Comparison of ENCODE assay signal across 7 mouse cellular contexts in the genomic region with DNA sequence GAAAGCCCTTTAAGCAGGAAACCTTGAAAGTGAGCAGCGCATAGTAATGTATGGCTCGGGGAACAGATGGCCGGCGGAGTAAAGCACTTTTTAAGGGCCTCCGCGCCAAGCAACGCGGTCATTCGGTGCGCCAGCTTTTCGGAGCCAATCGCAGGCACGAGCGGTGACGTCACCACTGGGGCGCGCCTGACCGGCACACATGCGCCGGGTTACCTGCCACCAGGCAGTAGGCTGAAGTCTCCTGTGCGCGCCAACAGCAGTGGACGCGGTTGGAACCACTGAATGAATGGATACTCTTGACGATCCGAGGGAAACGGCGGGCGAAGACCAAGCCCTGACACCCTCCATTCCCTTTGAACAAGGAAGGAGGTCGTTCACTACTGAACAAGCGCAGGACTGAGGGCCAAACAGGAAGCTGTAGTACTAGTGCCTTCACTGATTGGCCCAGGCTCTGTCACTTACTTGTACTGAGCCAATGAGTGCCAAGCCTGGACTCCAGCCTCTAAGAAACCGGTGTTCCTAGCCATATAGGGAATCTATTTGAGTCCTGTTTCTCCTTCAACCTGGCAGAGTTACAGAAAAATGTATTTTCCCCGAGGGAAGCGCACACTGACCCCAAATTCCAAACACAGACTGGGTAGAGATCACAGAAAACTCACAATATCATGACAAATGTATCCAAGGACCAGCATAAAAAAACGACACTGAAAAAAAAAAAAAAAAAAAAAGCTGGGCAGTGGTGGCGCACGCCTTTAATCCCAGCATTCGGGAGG. TPM values are rescaled to one million over a fixed set of nuclear protein-coding genes. Genes with fewer than 3 reads are reported as not detected.
DNase-seq lines count a peak whose midpoint lies in the region; ATAC-seq lines count a peak whose summit lies in the region.

A gene (minus strand): TSS at position 412 of the 773 bp plus-strand sequence.

- WGBS in intestine, embryonic 16.5 days = 1% methylated on average over 38 of the region's 38 CpGs
- WGBS in midbrain, embryonic 11.5 days = 3% methylated on average over 38 of the region's 38 CpGs

- intact Hi-C loops in left cerebral cortex, postnatal 36 days (cut with DNase I) = no loop called here

- peak; percentile 91 for DNase-seq in adrenal gland, adult 8-10 months
- DNase-seq in embryo, embryonic 9.5 days (ENCODE audit: extremely low spot score) = peak; percentile 97
- peak; percentile 83 to 94 for DNase-seq in gastrocnemius, postnatal 4 days (ENCODE audit: low spot score in 2 of 2)
- DNase-seq in left cerebral cortex, postnatal 36 days (ENCODE audit: low spot score in 2 of 2) = peak; percentile 96
- peak; percentile 99 for DNase-seq in midbrain, embryonic 11.5 days (ENCODE audit: low spot score, missing footprints)
- peak; percentile 97 for DNase-seq in skeletal muscle tissue, adult 2 months (ENCODE audit: low read depth, low spot score)

- peak; percentile 99 for ATAC-seq in intestine, embryonic 16.5 days
- peak; percentile 99 for ATAC-seq in midbrain, embryonic 11.5 days (ENCODE audit: low FRiP score)

- peaks cover 13% of the 10 kb centered on the region for H3K4me1 ChIP-seq in intestine, embryonic 16.5 days (ENCODE audit: control insufficient read depth, insufficient read depth, low read length)
- H3K4me1 ChIP-seq in midbrain, embryonic 11.5 days (ENCODE audit: control insufficient read depth, insufficient read depth, low read length) = peaks cover 9% of the 10 kb centered on the region; the same call in 1 of the 2 replicates

- H3K4me2 ChIP-seq in intestine, embryonic 16.5 days (ENCODE audit: low read depth, low read length) = peak within 1 kb of the TSS; percentile 78
- H3K4me2 ChIP-seq in midbrain, embryonic 11.5 days = peak within 1 kb of the TSS; percentile 69

- peak within 1 kb of the TSS; percentile 70 for H3K4me3 ChIP-seq in intestine, embryonic 16.5 days (ENCODE audit: low read length)
- H3K4me3 ChIP-seq in midbrain, embryonic 11.5 days (ENCODE audit: low read depth, low read length) = peak within 1 kb of the TSS; percentile 64

- H3K27me3 ChIP-seq in intestine, embryonic 16.5 days (replicated peaks; ENCODE audit: control insufficient read depth, insufficient read depth, low read length) = no peaks in the 10 kb centered on the region
- no peaks in the 10 kb centered on the region for H3K27me3 ChIP-seq in midbrain, embryonic 11.5 days (ENCODE audit: control insufficient read depth, insufficient read depth, low read length)

- peaks cover 7% of the 10 kb centered on the region for H3K36me3 ChIP-seq in intestine, embryonic 16.5 days (ENCODE audit: control insufficient read depth, insufficient read depth, low read length)
- H3K36me3 ChIP-seq in midbrain, embryonic 11.5 days (ENCODE audit: control insufficient read depth, insufficient read depth, low read length) = peaks cover 26% of the 10 kb centered on the region

- no peaks in the 10 kb centered on the region for H3K9me3 ChIP-seq in intestine, embryonic 16.5 days (ENCODE audit: control insufficient read depth, low read length)
- no peaks in the 10 kb centered on the region for H3K9me3 ChIP-seq in midbrain, embryonic 11.5 days (ENCODE audit: control insufficient read depth, low read length)

- H3K27ac ChIP-seq in intestine, embryonic 16.5 days (ENCODE audit: low read length) = peak within 1 kb of the TSS; percentile 92
- peak within 1 kb of the TSS; percentile 69 for H3K27ac ChIP-seq in midbrain, embryonic 11.5 days (ENCODE audit: low read depth, low read length)

- H3K9ac ChIP-seq in intestine, embryonic 16.5 days (ENCODE audit: low read depth, low read length) = peak within 1 kb of the TSS; percentile 76
- peak within 1 kb of the TSS; percentile 84 for H3K9ac ChIP-seq in midbrain, embryonic 11.5 days (ENCODE audit: low read length)

RNA-seq across cellular contexts. Expression of the gene that starts here (rescaled TPM):
- 10 to 100 TPM in 3 of 4 experiments, 1 to 10 TPM in 1; 9.5 to 21.8 (median 14.6) TPM for total RNA-seq in adrenal gland, adult 8-10 months (2022)
- total RNA-seq in gastrocnemius, postnatal 4 days (2021) = 10 to 100 TPM in 1 of 2 experiments, 1 to 10 TPM in 1; 9.4 to 10.4 TPM
- 7.9 and 8.3 TPM in 2 replicates for polyA plus RNA-seq in intestine, embryonic 16.5 days (2015; fragmentation: Nextera tagmentation; extraction: Ambion mirVana)
- 10 to 100 TPM; 13.1 to 17.1 TPM for total RNA-seq in left cerebral cortex, postnatal 36 days (2021)
- 10.1 and 10.9 TPM in 2 replicates for polyA plus RNA-seq in midbrain, embryonic 11.5 days (2014; fragmentation: Nextera tagmentation; extraction: Ambion mirVana)

Comparison
In these comparisons a context has a peak if more than half of its experiments do, and no peak if none do; other contexts are left out.
1. Peak in every context shown above with its lines: DNase-seq, ATAC-seq, H3K4me3 ChIP-seq and H3K27ac ChIP-seq.